Mouse (Mus musculus): ENCODE data around the gene Rd3. TPM values are rescaled to one million over a fixed set of nuclear protein-coding genes. Genes with fewer than 3 reads are reported as not detected.

The Rd3 gene
- polyA plus RNA-seq, 1 experiment: 76.7 TPM

- H3K27me3 ChIP-seq (ENCODE audit: control insufficient read depth, insufficient read depth, low read length): no peaks in the 10 kb centered on the region
- no peak for TF ChIP-seq POLR2A (IDR thresholded peaks at IDR 0.05; ENCODE audit: control insufficient read depth, low read depth, low read length)
- no peak; the same call in 1 of the 2 replicates for TF ChIP-seq CTCF (IDR thresholded peaks at IDR 0.05; ENCODE audit: control insufficient read depth, insufficient read depth, insufficient replicate concordance, low read depth, low read length)
- H3K36me3 ChIP-seq (ENCODE audit: control insufficient read depth, insufficient read depth, low read length): no peaks in the 10 kb centered on the region
- H3K4me1 ChIP-seq (ENCODE audit: control insufficient read depth, insufficient read depth, low read length): peaks cover 3% of the 10 kb centered on the region; the same call in 1 of the 2 replicates
- H3K27ac ChIP-seq (ENCODE audit: control insufficient read depth, insufficient read depth, low read depth, low read length): no peak overlapping the region
- H3K4me3 ChIP-seq (ENCODE audit: control insufficient read depth, low read depth, low read length): no peak overlapping the region
These were observed 18.7 kb downstream of the Rd3 start for GRCm38 (mm10) chr1:191995916-191996315.

GRCm38 (mm10) chr1:191996621-191997185 lies 19.5 kb downstream of the Rd3 start:
- Histone ChIP-seq H3K4me3 (ENCODE audit: control insufficient read depth, low read depth, low read length) (no peak overlapping the region), H3K27ac (ENCODE audit: control insufficient read depth, insufficient read depth, low read depth, low read length) (no peak overlapping the region), H3K4me1 (ENCODE audit: control insufficient read depth, insufficient read depth, low read length) (peaks cover 3% of the 10 kb centered on the region; the same call in 1 of the 2 replicates), H3K27me3 (ENCODE audit: control insufficient read depth, insufficient read depth, low read length) (no peaks in the 10 kb centered on the region), H3K36me3 (ENCODE audit: control insufficient read depth, insufficient read depth, low read length) (no peaks in the 10 kb centered on the region)
- TF ChIP-seq CTCF (IDR thresholded peaks at IDR 0.05; ENCODE audit: control insufficient read depth, insufficient read depth, insufficient replicate concordance, low read depth, low read length) (no peak), POLR2A (IDR thresholded peaks at IDR 0.05; ENCODE audit: control insufficient read depth, low read depth, low read length) (no peak)

- Histone ChIP-seq H3K36me3 (ENCODE audit: control insufficient read depth, insufficient read depth, low read length) (no peaks in the 10 kb centered on the region), H3K4me1 (ENCODE audit: control insufficient read depth, insufficient read depth, low read length) (no peaks in the 10 kb centered on the region; the same call in 1 of the 2 replicates), H3K27me3 (ENCODE audit: control insufficient read depth, insufficient read depth, low read length) (no peaks in the 10 kb centered on the region), H3K27ac (ENCODE audit: control insufficient read depth, insufficient read depth, low read depth, low read length) (no peak overlapping the region), H3K4me3 (ENCODE audit: control insufficient read depth, low read depth, low read length) (no peak overlapping the region)
- TF ChIP-seq POLR2A (IDR thresholded peaks at IDR 0.05; ENCODE audit: control insufficient read depth, low read depth, low read length): no peak
- TF ChIP-seq CTCF (IDR thresholded peaks at IDR 0.05; ENCODE audit: control insufficient read depth, insufficient read depth, insufficient replicate concordance, low read depth, low read length): no peak
These were observed 21.9 kb downstream of the Rd3 start for GRCm38 (mm10) chr1:191999022-191999421.

Other genes starting within 250 kb of the Rd3 start
- 58.3 and 63.0 TPM in 2 replicates for gene Nek2, start 155.9 kb upstream of the Rd3 start, polyA plus RNA-seq (2012; rRNA removed)
- gene Slc30a1, start 70.6 kb upstream of the Rd3 start, polyA plus RNA-seq (2012; rRNA removed): 16.6 and 17.8 TPM in 2 replicates
- gene Traf5, start 115.2 kb downstream of the Rd3 start, polyA plus RNA-seq (2012; rRNA removed): 1.6 and 2.0 TPM in 2 replicates
- 116 and 122 TPM in 2 replicates for gene Rcor3, start 160.7 kb downstream of the Rd3 start, polyA plus RNA-seq (2012; rRNA removed)
- gene Kcnh1, start 213.4 kb downstream of the Rd3 start, polyA plus RNA-seq (2012; rRNA removed): 0.14 and 0.26 TPM in 2 replicates